In the genomic region with DNA sequence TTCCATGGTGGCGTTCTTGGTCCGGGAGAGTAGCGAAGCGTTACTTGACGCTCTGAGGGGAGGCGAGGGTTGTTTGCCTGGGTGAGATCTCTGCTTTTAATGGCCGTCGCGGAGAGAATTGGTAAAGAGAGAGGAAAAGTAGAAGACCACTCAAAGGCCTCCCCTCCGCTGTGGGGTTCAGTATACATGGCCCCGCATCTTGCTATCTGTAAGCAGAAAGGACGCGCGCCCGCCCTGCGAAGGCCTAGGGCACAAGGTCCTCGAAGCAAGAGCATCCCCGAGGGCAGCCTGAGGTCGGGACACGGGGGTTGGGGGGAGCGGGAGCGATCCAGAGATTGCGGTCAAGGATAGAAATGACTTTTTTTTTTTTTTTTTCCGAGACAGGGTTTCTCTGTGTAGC, we compare ENCODE assay signal across 8 mouse cellular contexts. TPM values are rescaled to one million over a fixed set of nuclear protein-coding genes. Genes with fewer than 3 reads are reported as not detected.
A peak's percentile ranks its signal among the peaks of the same experiment; 100 is the strongest.
DNase-seq lines count a peak whose midpoint lies in the region; ATAC-seq and TF ChIP-seq lines count a peak whose summit lies in the region.

No protein-coding gene starts in this region.

- H3K36me3 ChIP-seq in liver, adult 2 months (ENCODE audit: control insufficient read depth, insufficient read depth, low read length), result no peaks in the 10 kb centered on the region; the same call in 1 of the 2 replicates
- H3K36me3 ChIP-seq in forebrain, embryonic 11.5 days (ENCODE audit: control insufficient read depth, insufficient read depth, low read length), result peaks cover 2% of the 10 kb centered on the region; the same call in 1 of the 2 replicates
- H3K36me3 ChIP-seq in neural tube, embryonic 15.5 days, result peaks cover 7% of the 10 kb centered on the region

- WGBS in liver, adult 2 months, result 67% methylated on average over 24 of the region's 24 CpGs
- 74% methylated on average over 24 of the region's 24 CpGs for WGBS in forebrain, embryonic 11.5 days
- WGBS in neural tube, embryonic 15.5 days, result 74% methylated on average over 24 of the region's 24 CpGs

- no peak for TF ChIP-seq POLR2A in liver, adult 2 months (IDR thresholded peaks at IDR 0.05; ENCODE audit: extremely low read depth, insufficient read depth, low read length)

- H3K4me3 ChIP-seq in liver, adult 2 months (ENCODE audit: insufficient read depth, low read depth, low read length), result 0 out of 2 replicates have a peak overlapping the region, but pooled peaks have one; percentile 3
- H3K4me3 ChIP-seq in forebrain, embryonic 11.5 days (ENCODE audit: low read depth, low read length), result no peak overlapping the region
- peak overlapping the region; percentile 69 for H3K4me3 ChIP-seq in neural tube, embryonic 15.5 days (replicated peaks)

- H3K79me2 ChIP-seq in liver, adult 2 months (ENCODE audit: control insufficient read depth, insufficient read depth, low read length), result peaks cover 16% of the 10 kb centered on the region

- no peaks in the 10 kb centered on the region for H3K27me3 ChIP-seq in liver, adult 2 months (ENCODE audit: control insufficient read depth, insufficient read depth, low read length)
- H3K27me3 ChIP-seq in forebrain, embryonic 11.5 days (ENCODE audit: control insufficient read depth, insufficient read depth, low read length), result no peaks in the 10 kb centered on the region; the same call in 1 of the 2 replicates
- H3K27me3 ChIP-seq in neural tube, embryonic 15.5 days (replicated peaks), result no peaks in the 10 kb centered on the region

- peaks cover 19% of the 10 kb centered on the region for H3K4me1 ChIP-seq in liver, adult 2 months (ENCODE audit: control insufficient read depth, insufficient read depth, low read length)
- H3K4me1 ChIP-seq in forebrain, embryonic 11.5 days (replicated peaks; ENCODE audit: control insufficient read depth, insufficient read depth, low read length), result peaks cover 21% of the 10 kb centered on the region
- peaks cover 29% of the 10 kb centered on the region for H3K4me1 ChIP-seq in neural tube, embryonic 15.5 days

- no peak overlapping the region for H3K27ac ChIP-seq in liver, adult 2 months (replicated peaks; ENCODE audit: insufficient read depth, low read depth, low read length)
- H3K27ac ChIP-seq in forebrain, embryonic 11.5 days (ENCODE audit: low read depth, low read length), result no peak overlapping the region
- no peak overlapping the region; the same call in 1 of the 2 replicates for H3K27ac ChIP-seq in neural tube, embryonic 15.5 days (replicated peaks)

- DNase-seq in adrenal gland, adult 2 months, result peak; percentile 40
- DNase-seq in adrenal gland, postnatal 14 days, result no peak
- DNase-seq in liver, adult 2 months (ENCODE audit: extremely low read depth, low read depth, low spot score), result no peak
- DNase-seq in liver (no peak), adipocyte (ENCODE audit: low spot score) (no peak)
- DNase-seq in forebrain, embryonic 11.5 days (ENCODE audit: low spot score), result peak; percentile 67
- DNase-seq in kidney, postnatal 10 days, result peak; percentile 43

- no peak for ATAC-seq in forebrain, embryonic 11.5 days (replicated peaks; ENCODE audit: low FRiP score)
- ATAC-seq in neural tube, embryonic 15.5 days (ENCODE audit: low FRiP score), result no peak

- H3K9ac ChIP-seq in liver, adult 2 months (ENCODE audit: low read depth, low read length), result no peak overlapping the region
- H3K9ac ChIP-seq in forebrain, embryonic 11.5 days (ENCODE audit: low read length), result no peak overlapping the region
- H3K9ac ChIP-seq in neural tube, embryonic 15.5 days (replicated peaks), result no peak overlapping the region

- H3K9me3 ChIP-seq in forebrain, embryonic 11.5 days (ENCODE audit: control insufficient read depth, low read length), result no peaks in the 10 kb centered on the region
- H3K9me3 ChIP-seq in neural tube, embryonic 15.5 days (replicated peaks), result no peaks in the 10 kb centered on the region

- peak overlapping the region; percentile 90; the same call in 1 of the 2 replicates for H3K4me2 ChIP-seq in forebrain, embryonic 11.5 days (ENCODE audit: low read depth, low read length, severe bottlenecking)
- peak overlapping the region; percentile 92 for H3K4me2 ChIP-seq in neural tube, embryonic 15.5 days

- no peak for TF ChIP-seq CTCF in liver, adult 2 months (IDR thresholded peaks at IDR 0.05; ENCODE audit: low read depth, low read length)

RNA-seq across cellular contexts. Expression of a gene that starts 0.6 kb away (rescaled TPM):
- 1 to 10 TPM; 2.0 to 2.2 TPM for total RNA-seq in adrenal gland, adult 2 months (2021)
- polyA plus RNA-seq in adrenal gland, adult 2 months (2012; rRNA removed), result 0.38 and 0.56 TPM in 2 replicates
- total RNA-seq in adrenal gland, postnatal 14 days (2021), result 5.6 and 5.7 TPM in 2 replicates
- 3.3 and 4.2 TPM in 2 replicates for total RNA-seq in liver, adult 2 months (2014; rRNA removed)
- polyA plus RNA-seq in liver, adult 2 months (2012; rRNA removed), result 1.7 and 1.9 TPM in 2 replicates
- polyA plus RNA-seq in forebrain, embryonic 11.5 days (2014; fragmentation: Nextera tagmentation; extraction: Ambion mirVana), result 18.1 and 21.2 TPM in 2 replicates
- polyA plus RNA-seq in neural tube, embryonic 15.5 days (2015; fragmentation: Nextera tagmentation; extraction: Ambion mirVana), result 14.9 and 17.0 TPM in 2 replicates

RNA-seq across cellular contexts. Expression of a gene that starts 0.7 kb away (rescaled TPM):
- 10 to 100 TPM; 43.9 to 46.4 TPM for total RNA-seq in adrenal gland, adult 2 months (2021)
- polyA plus RNA-seq in adrenal gland, adult 2 months (2012; rRNA removed), result 29.9 and 35.4 TPM in 2 replicates
- total RNA-seq in adrenal gland, postnatal 14 days (2021), result 41.5 and 46.7 TPM in 2 replicates
- 13.7 and 15.9 TPM in 2 replicates for total RNA-seq in liver, adult 2 months (2014; rRNA removed)
- 16.3 and 18.7 TPM in 2 replicates for polyA plus RNA-seq in liver, adult 2 months (2012; rRNA removed)
- 11.9 and 12.4 TPM in 2 replicates for polyA plus RNA-seq in forebrain, embryonic 11.5 days (2014; fragmentation: Nextera tagmentation; extraction: Ambion mirVana)
- 10.0 and 12.7 TPM in 2 replicates for polyA plus RNA-seq in neural tube, embryonic 15.5 days (2015; fragmentation: Nextera tagmentation; extraction: Ambion mirVana)

RNA-seq across cellular contexts. Expression of a gene that starts 9.5 kb away (rescaled TPM):
- 10 to 100 TPM; 16.1 to 40.1 TPM for total RNA-seq in adrenal gland, adult 2 months (2021)
- polyA plus RNA-seq in adrenal gland, adult 2 months (2012; rRNA removed), result 61.5 and 83.6 TPM in 2 replicates
- total RNA-seq in adrenal gland, postnatal 14 days (2021), result 20.4 and 21.9 TPM in 2 replicates
- total RNA-seq in liver, adult 2 months (2014; rRNA removed), result 11.5 and 16.7 TPM in 2 replicates
- polyA plus RNA-seq in liver, adult 2 months (2012; rRNA removed), result 28.9 and 34.0 TPM in 2 replicates
- 72.8 and 77.9 TPM in 2 replicates for polyA plus RNA-seq in forebrain, embryonic 11.5 days (2014; fragmentation: Nextera tagmentation; extraction: Ambion mirVana)
- polyA plus RNA-seq in neural tube, embryonic 15.5 days (2015; fragmentation: Nextera tagmentation; extraction: Ambion mirVana), result 38.2 and 42.3 TPM in 2 replicates

RNA-seq across cellular contexts. Expression of a gene that starts 42.6 kb away (rescaled TPM):
- total RNA-seq in adrenal gland, adult 2 months (2021), result 10 to 100 TPM; 82.9 to 89.9 TPM
- 123 and 136 TPM in 2 replicates for polyA plus RNA-seq in adrenal gland, adult 2 months (2012; rRNA removed)
- total RNA-seq in adrenal gland, postnatal 14 days (2021), result 74.9 and 87.3 TPM in 2 replicates
- total RNA-seq in liver, adult 2 months (2014; rRNA removed), result 4.4 and 4.5 TPM in 2 replicates
- 11.4 and 22.1 TPM in 2 replicates for polyA plus RNA-seq in liver, adult 2 months (2012; rRNA removed)
- 81.1 and 83.5 TPM in 2 replicates for polyA plus RNA-seq in forebrain, embryonic 11.5 days (2014; fragmentation: Nextera tagmentation; extraction: Ambion mirVana)
- 110 and 134 TPM in 2 replicates for polyA plus RNA-seq in neural tube, embryonic 15.5 days (2015; fragmentation: Nextera tagmentation; extraction: Ambion mirVana)

RNA-seq across cellular contexts. Expression of a gene that starts 46.8 kb away (rescaled TPM):
- total RNA-seq in adrenal gland, adult 2 months (2021), result 1 to 10 TPM; 2.2 to 6.0 TPM
- 7.3 and 8.9 TPM in 2 replicates for polyA plus RNA-seq in adrenal gland, adult 2 months (2012; rRNA removed)
- total RNA-seq in adrenal gland, postnatal 14 days (2021), result 3.6 and 5.9 TPM in 2 replicates
- total RNA-seq in liver, adult 2 months (2014; rRNA removed), result 0.13 and 0.18 TPM in 2 replicates
- polyA plus RNA-seq in liver, adult 2 months (2012; rRNA removed), result 0.17 and 0.28 TPM in 2 replicates
- polyA plus RNA-seq in forebrain, embryonic 11.5 days (2014; fragmentation: Nextera tagmentation; extraction: Ambion mirVana), result 3.8 and 4.4 TPM in 2 replicates
- polyA plus RNA-seq in neural tube, embryonic 15.5 days (2015; fragmentation: Nextera tagmentation; extraction: Ambion mirVana), result 32.7 and 41.3 TPM in 2 replicates

Comparison
In these comparisons a context has a peak if more than half of its experiments do, and no peak if none do; other contexts are left out.
1. DNase-seq: peak in adrenal gland, adult 2 months (single experiment), forebrain, embryonic 11.5 days (single experiment) and kidney, postnatal 10 days (single experiment); none in adrenal gland, postnatal 14 days (single experiment), liver, adult 2 months (single experiment), liver (single experiment) and adipocyte (single experiment).